Mouse (Mus musculus): ENCODE measurements around the gene Erv3. TPM values are rescaled to one million over a fixed set of nuclear protein-coding genes. Genes with fewer than 3 reads are reported as not detected.

The Erv3 gene
- polyA plus RNA-seq, 1 experiment from 2014 or later: not detected

DNA sequence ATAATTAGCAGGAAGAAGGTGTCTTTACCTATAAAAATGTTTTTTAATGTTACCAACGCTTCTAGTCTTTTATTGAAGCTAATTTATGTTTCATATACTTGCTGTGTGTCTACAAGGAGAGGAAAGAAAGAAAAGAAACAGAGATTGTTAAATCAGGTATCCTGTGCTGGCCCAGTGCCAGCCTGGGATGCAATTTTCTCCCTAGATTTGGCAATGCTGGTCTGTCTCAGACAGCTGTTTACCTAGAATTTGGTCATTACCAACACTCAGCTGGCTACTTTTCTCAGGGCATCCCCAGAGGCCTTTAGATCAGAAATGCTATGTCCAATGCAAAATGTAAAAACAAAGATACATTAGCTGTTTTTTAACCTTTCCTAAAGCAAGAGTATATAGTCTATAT, 13.8 kb upstream of the Erv3 start:
- H3K9ac ChIP-seq (ENCODE audit: low read length): no peak overlapping the region
- H3K27me3 ChIP-seq (ENCODE audit: control insufficient read depth, insufficient read depth, low read depth, low read length): no peaks in the 10 kb centered on the region
- no peak for ATAC-seq (ENCODE audit: low read depth)
- no peak overlapping the region for H3K27ac ChIP-seq (ENCODE audit: low read length)
- H3K4me1 ChIP-seq (replicated peaks; ENCODE audit: control insufficient read depth, insufficient read depth, low read length): no peaks in the 10 kb centered on the region
- H3K36me3 ChIP-seq (ENCODE audit: control insufficient read depth, insufficient read depth, low read length): no peaks in the 10 kb centered on the region
- H3K4me2 ChIP-seq (ENCODE audit: low read depth, low read length): no peak overlapping the region
- no peak overlapping the region for H3K4me3 ChIP-seq (ENCODE audit: low read length)
- no peaks in the 10 kb centered on the region for H3K9me3 ChIP-seq (ENCODE audit: control insufficient read depth, low read length)
- WGBS: 64% methylated on average over 1 of the region's 1 CpGs

DNA sequence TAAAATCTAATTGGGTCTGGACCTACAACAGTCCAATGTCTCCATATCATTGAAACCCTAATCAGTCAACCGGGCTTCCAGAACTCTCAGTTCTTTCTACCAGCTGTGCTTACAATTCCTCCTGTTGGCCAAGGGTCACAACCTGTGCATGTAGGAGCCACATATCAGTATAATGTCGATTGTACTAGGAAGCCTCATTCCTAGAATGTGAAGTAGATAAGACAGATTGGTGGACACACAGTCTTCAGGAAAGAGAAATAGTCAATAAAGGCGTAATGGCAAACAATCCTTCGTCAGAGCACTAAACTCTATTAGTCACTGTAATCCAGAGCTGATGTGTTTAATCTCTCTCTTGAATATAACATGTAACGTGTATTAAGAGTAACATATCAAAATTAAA, 9.4 kb upstream of the Erv3 start:
- ATAC-seq (ENCODE audit: low read depth): no peak
- no peak overlapping the region for H3K4me3 ChIP-seq (ENCODE audit: low read length)
- no peaks in the 10 kb centered on the region for H3K36me3 ChIP-seq (ENCODE audit: control insufficient read depth, insufficient read depth, low read length)
- no peaks in the 10 kb centered on the region for H3K4me1 ChIP-seq (replicated peaks; ENCODE audit: control insufficient read depth, insufficient read depth, low read length)
- no peak overlapping the region for H3K9ac ChIP-seq (ENCODE audit: low read length)
- no peak overlapping the region for H3K4me2 ChIP-seq (ENCODE audit: low read depth, low read length)
- H3K27me3 ChIP-seq (ENCODE audit: control insufficient read depth, insufficient read depth, low read depth, low read length): no peaks in the 10 kb centered on the region
- H3K27ac ChIP-seq (ENCODE audit: low read length): no peak overlapping the region
- no peaks in the 10 kb centered on the region for H3K9me3 ChIP-seq (ENCODE audit: control insufficient read depth, low read length)
- WGBS: 71% methylated on average over 5 of the region's 5 CpGs

DNA sequence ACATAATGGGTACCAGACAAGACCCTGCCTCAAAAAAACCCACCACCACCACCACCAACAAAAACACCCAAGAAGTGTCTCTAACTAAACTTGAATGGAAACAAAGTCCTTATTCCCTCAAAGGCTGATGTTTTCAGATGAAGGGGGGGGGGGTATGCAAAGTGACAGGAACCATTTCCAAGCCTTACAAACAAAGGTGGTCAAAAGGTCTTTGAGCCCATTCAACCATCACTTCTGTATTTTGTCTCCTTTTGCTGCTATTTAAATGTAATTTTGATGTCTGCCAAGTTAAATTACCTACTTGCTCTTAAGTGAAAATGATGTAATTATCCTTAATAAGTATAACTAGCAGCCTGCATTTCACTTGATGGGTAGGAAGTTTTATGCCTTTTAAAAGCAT, 7.1 kb upstream of the Erv3 start:
- Histone ChIP-seq H3K9ac (ENCODE audit: low read length) (no peak overlapping the region), H3K4me3 (ENCODE audit: low read length) (no peak overlapping the region), H3K27me3 (ENCODE audit: control insufficient read depth, insufficient read depth, low read depth, low read length) (no peaks in the 10 kb centered on the region), H3K9me3 (ENCODE audit: control insufficient read depth, low read length) (no peaks in the 10 kb centered on the region), H3K27ac (ENCODE audit: low read length) (no peak overlapping the region), H3K36me3 (ENCODE audit: control insufficient read depth, insufficient read depth, low read length) (no peaks in the 10 kb centered on the region), H3K4me1 (replicated peaks; ENCODE audit: control insufficient read depth, insufficient read depth, low read length) (no peaks in the 10 kb centered on the region), H3K4me2 (ENCODE audit: low read depth, low read length) (no peak overlapping the region)
- no peak for ATAC-seq (ENCODE audit: low read depth)

DNA sequence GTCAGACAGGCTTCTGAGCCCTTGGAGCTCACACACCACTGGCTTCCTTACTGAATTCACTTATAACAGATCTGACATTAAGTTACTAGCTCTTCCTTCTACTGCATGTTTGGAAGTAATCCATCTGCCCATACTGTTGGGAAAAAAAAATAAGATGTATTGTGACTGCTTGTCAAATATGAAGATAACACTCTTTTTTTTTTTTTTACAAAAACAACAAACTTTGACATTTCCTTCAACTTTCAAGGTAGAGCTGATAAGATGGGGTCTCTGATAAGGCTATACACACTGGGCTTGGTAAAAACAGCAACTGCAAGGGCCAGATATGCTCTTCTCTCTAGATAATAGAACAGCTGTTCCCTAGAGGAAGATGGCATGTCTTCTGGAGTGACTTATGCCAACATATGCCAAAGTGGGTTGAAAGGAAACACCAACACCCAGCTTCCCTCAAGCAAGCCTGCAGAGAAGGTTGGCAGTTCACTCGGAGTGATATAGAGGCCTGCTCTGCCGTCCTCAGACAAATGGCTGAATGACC, 4.8 kb upstream of the Erv3 start:
- no peaks in the 10 kb centered on the region for H3K27me3 ChIP-seq (ENCODE audit: control insufficient read depth, insufficient read depth, low read depth, low read length)
- ATAC-seq (ENCODE audit: low read depth): no peak

DNA sequence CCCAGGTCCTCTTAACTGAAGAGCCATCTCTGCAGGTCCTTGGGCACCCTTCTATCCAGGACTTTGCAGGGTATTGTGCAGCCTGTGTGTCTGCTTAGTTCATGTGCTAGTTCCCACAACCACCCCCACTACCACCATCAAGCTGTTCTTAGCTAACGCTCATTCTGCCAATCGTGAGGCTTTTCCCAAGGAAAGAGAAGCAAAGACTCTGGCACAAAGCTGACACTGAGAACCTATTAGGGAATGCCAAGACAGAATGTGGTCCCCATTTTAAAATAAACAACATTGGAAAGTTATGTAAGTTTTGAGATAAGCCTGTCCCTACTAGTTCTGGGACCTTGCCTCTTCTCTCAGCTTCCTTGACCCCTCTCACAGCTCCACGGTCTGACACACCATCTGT, 3.9 kb upstream of the Erv3 start:
- Histone ChIP-seq H3K27ac (ENCODE audit: low read length) (no peak overlapping the region), H3K4me2 (ENCODE audit: low read depth, low read length) (no peak overlapping the region), H3K4me3 (ENCODE audit: low read length) (no peak overlapping the region), H3K9me3 (ENCODE audit: control insufficient read depth, low read length) (no peaks in the 10 kb centered on the region), H3K36me3 (ENCODE audit: control insufficient read depth, insufficient read depth, low read length) (no peaks in the 10 kb centered on the region), H3K9ac (ENCODE audit: low read length) (no peak overlapping the region), H3K27me3 (ENCODE audit: control insufficient read depth, insufficient read depth, low read depth, low read length) (no peaks in the 10 kb centered on the region), H3K4me1 (replicated peaks; ENCODE audit: control insufficient read depth, insufficient read depth, low read length) (no peaks in the 10 kb centered on the region)
- ATAC-seq (ENCODE audit: low read depth): no peak
- WGBS: 47% methylated on average over 3 of the region's 3 CpGs

More for the DNA sequence above, 4.8 kb upstream of the Erv3 start:
- no peak overlapping the region for H3K4me2 ChIP-seq (ENCODE audit: low read depth, low read length)
- no peak overlapping the region for H3K27ac ChIP-seq (ENCODE audit: low read length)
- WGBS: 62% methylated on average over 2 of the region's 2 CpGs
- H3K9me3 ChIP-seq (ENCODE audit: control insufficient read depth, low read length): no peaks in the 10 kb centered on the region
- H3K4me3 ChIP-seq (ENCODE audit: low read length): no peak overlapping the region
- no peak overlapping the region for H3K9ac ChIP-seq (ENCODE audit: low read length)
- H3K4me1 ChIP-seq (replicated peaks; ENCODE audit: control insufficient read depth, insufficient read depth, low read length): no peaks in the 10 kb centered on the region
- H3K36me3 ChIP-seq (ENCODE audit: control insufficient read depth, insufficient read depth, low read length): no peaks in the 10 kb centered on the region

DNA sequence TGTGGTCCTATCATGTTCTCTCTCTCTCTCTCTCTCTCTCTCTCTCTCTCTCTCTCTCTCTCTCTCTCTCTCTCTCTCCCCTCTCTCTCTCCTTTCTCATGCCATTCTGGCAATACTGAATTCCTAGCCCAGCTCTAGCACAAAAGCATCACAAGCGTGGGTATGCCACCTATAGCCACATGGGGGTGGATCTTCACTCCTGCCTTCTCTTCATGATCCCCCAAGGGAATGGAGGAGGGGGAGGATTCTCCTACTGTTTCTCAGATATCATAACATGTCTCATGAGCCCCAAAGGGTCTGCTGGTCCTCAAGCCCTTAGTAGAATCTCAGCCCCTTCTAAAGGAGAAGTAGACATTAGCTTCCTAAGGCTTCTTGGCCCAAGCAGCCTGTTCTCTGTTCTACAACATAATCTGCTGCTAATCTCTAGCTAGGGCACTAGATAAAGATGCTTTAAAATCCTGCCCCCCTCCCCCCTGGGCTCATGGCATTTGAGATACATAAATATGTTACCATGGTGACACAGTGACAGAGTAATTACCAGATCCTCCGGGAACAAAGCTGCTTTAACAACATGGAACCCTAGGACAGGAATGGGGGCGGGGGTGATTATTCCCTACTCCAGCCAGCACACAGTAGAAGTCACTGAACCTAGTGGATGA, 3.2 kb upstream of the Erv3 start:
- WGBS: 51% methylated on average over 3 of the region's 3 CpGs
- no peak for ATAC-seq (ENCODE audit: low read depth)
- no peak overlapping the region for H3K9ac ChIP-seq (ENCODE audit: low read length)
- H3K27me3 ChIP-seq (ENCODE audit: control insufficient read depth, insufficient read depth, low read depth, low read length): no peaks in the 10 kb centered on the region
- no peaks in the 10 kb centered on the region for H3K4me1 ChIP-seq (replicated peaks; ENCODE audit: control insufficient read depth, insufficient read depth, low read length)
- H3K27ac ChIP-seq (ENCODE audit: low read length): no peak overlapping the region
- H3K4me2 ChIP-seq (ENCODE audit: low read depth, low read length): no peak overlapping the region
- H3K4me3 ChIP-seq (ENCODE audit: low read length): no peak overlapping the region
- no peaks in the 10 kb centered on the region for H3K9me3 ChIP-seq (ENCODE audit: control insufficient read depth, low read length)
- H3K36me3 ChIP-seq (ENCODE audit: control insufficient read depth, insufficient read depth, low read length): no peaks in the 10 kb centered on the region

DNA sequence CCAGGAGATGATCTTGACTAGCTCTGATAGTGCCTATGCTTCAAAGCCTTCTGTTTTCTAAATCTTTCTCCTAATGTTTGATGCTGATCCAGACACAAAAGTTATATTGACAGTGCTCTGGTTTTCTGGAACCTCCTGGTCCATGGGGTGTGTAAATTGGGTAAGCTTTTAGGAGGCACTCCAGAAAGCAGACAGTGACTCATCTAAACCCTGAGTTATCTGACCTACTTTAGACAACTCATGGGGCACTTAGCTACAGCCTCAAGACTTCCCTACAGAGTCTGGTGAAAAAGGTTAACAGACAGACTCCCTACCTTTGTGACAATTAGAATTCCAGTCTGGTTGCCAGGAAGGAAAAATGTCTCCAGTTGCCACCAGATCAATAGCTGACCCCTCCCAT, 1.7 kb downstream of the Erv3 start:
- Histone ChIP-seq H3K27me3 (ENCODE audit: control insufficient read depth, insufficient read depth, low read depth, low read length) (no peaks in the 10 kb centered on the region), H3K9me3 (ENCODE audit: control insufficient read depth, low read length) (no peaks in the 10 kb centered on the region), H3K4me3 (ENCODE audit: low read length) (no peak overlapping the region), H3K36me3 (ENCODE audit: control insufficient read depth, insufficient read depth, low read length) (no peaks in the 10 kb centered on the region), H3K27ac (ENCODE audit: low read length) (no peak overlapping the region), H3K4me2 (ENCODE audit: low read depth, low read length) (no peak overlapping the region), H3K9ac (ENCODE audit: low read length) (no peak overlapping the region), H3K4me1 (replicated peaks; ENCODE audit: control insufficient read depth, insufficient read depth, low read length) (no peaks in the 10 kb centered on the region)
- no peak for ATAC-seq (ENCODE audit: low read depth)

DNA sequence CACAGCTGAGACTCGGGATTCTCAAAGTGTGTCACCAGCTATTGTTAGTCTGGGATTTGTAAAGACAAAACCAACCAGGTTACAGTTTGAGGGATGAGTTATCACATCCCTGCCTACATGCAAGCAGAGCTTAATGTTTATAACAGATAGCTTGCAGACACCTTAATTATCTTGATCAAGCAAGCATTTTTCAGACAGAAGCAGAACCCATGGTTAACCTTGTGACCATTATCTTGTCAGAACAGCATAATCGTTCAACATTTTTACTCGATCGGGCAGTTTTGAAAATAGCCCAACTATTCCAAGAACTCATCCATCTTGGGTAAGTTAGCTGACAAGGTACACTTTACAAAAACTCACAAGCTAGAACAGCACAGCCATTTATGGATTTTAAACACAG, 5.8 kb downstream of the Erv3 start:
- WGBS: 44% methylated on average over 4 of the region's 4 CpGs
- H3K4me3 ChIP-seq (ENCODE audit: low read length): no peak overlapping the region
- no peak overlapping the region for H3K4me2 ChIP-seq (ENCODE audit: low read depth, low read length)
- no peaks in the 10 kb centered on the region for H3K36me3 ChIP-seq (ENCODE audit: control insufficient read depth, insufficient read depth, low read length)
- no peak for ATAC-seq (ENCODE audit: low read depth)
- no peaks in the 10 kb centered on the region for H3K9me3 ChIP-seq (ENCODE audit: control insufficient read depth, low read length)
- no peak overlapping the region for H3K9ac ChIP-seq (ENCODE audit: low read length)
- H3K27ac ChIP-seq (ENCODE audit: low read length): no peak overlapping the region
- H3K27me3 ChIP-seq (ENCODE audit: control insufficient read depth, insufficient read depth, low read depth, low read length): no peaks in the 10 kb centered on the region
- H3K4me1 ChIP-seq (replicated peaks; ENCODE audit: control insufficient read depth, insufficient read depth, low read length): no peaks in the 10 kb centered on the region

DNA sequence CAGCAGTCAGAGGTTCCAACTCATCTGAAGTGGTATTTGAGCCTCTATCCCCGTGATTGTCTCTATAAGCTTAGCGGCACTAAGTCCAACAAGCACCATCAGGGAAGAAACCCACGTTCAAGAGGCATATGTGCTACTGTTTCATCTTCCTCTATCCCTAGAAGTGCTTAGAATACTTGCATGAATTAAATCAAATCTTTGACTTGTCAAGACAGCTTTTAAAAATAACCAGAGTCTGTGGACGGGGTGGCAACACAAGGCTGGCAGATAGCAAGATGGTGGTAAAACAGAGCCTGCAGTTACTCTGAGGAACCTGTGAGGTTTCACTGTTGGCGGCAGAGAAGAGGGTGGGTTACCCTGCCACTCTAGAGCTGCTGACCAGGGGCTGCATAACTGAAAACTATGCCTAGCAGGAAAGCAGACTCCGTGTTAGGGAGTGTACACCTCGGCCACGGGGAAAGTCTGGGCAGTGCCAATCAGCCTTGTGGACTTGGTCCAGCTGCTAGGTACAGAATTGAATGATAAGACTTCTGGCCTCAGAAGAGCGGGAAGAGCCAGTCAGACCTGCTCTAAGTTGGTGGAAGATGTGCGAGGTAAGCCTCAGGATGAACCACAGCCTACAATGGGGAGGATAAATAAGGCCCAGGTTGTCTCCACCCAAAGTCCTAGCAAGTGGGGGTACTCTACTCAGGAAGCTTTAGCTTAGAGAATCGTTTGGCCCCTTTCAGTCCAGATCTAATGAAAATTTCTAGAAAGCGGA, 8.0 kb downstream of the Erv3 start:
- Histone ChIP-seq H3K4me2 (ENCODE audit: low read depth, low read length) (no peak overlapping the region), H3K4me1 (replicated peaks; ENCODE audit: control insufficient read depth, insufficient read depth, low read length) (peaks cover 8% of the 10 kb centered on the region), H3K9me3 (ENCODE audit: control insufficient read depth, low read length) (no peaks in the 10 kb centered on the region), H3K36me3 (ENCODE audit: control insufficient read depth, insufficient read depth, low read length) (no peaks in the 10 kb centered on the region), H3K4me3 (ENCODE audit: low read length) (no peak overlapping the region), H3K27ac (ENCODE audit: low read length) (no peak overlapping the region), H3K9ac (ENCODE audit: low read length) (no peak overlapping the region), H3K27me3 (ENCODE audit: control insufficient read depth, insufficient read depth, low read depth, low read length) (no peaks in the 10 kb centered on the region)
- no peak for ATAC-seq (ENCODE audit: low read depth)
- 76% methylated on average over 12 of the region's 12 CpGs for WGBS

Measured in lung, embryonic 16.5 days (tissue).